Mouse (Mus musculus) thymus, adult 2 months (tissue): ENCODE results near the gene Slc27a2. TPM values are rescaled to one million over a fixed set of nuclear protein-coding genes. Genes with fewer than 3 reads are reported as not detected.
"Not testable (repeated sequence)": the region's sequence is repeated elsewhere in the genome, so short reads cannot be mapped to it uniquely, and the experiment has no call there.

Source experiments
- DNase-seq: peaks from one replicate; pipeline ENCODE4 v3.0.0; 2021
- H3K27ac ChIP-seq: fragments of 200-500 bp; 2 replicates; pipeline ENCODE4 v1.5.1; 2012; ENCODE audit warnings: low read length, control low read depth; ENCODE audit not compliant: control insufficient read depth, insufficient read depth
- H3K27me3 ChIP-seq: fragments of 200-500 bp; 2 replicates; pipeline ENCODE4 v1.6.1; 2012; ENCODE audit warnings: mild to moderate bottlenecking, low read length, moderate library complexity, mixed read lengths; ENCODE audit not compliant: control insufficient read depth, insufficient read depth
- H3K36me3 ChIP-seq: fragments of 200-500 bp; 2 replicates; pipeline ENCODE4 v1.6.1; 2012; ENCODE audit warnings: mild to moderate bottlenecking, low read length, moderate library complexity; ENCODE audit not compliant: control insufficient read depth, insufficient read depth
- H3K4me1 ChIP-seq: fragments of 200-500 bp; replicated peaks from 2 replicates; pipeline ENCODE4 v1.6.1; 2012; ENCODE audit warnings: low read length; ENCODE audit not compliant: control insufficient read depth, insufficient read depth
- H3K4me3 ChIP-seq: fragments of 200-500 bp; 2 replicates; pipeline ENCODE4 v1.5.1; 2012; ENCODE audit warnings: mild to moderate bottlenecking, low read length, control low read depth, moderate library complexity; ENCODE audit not compliant: control insufficient read depth, insufficient read depth
- CTCF ChIP-seq: fragments of 200-500 bp; IDR thresholded peaks from 2 replicates; pipeline ENCODE4 v1.5.1; 2012; ENCODE audit warnings: mild to moderate bottlenecking, control low read depth, low read length, moderate library complexity, borderline replicate concordance; ENCODE audit not compliant: control insufficient read depth, poor library complexity, insufficient read depth; ENCODE audit errors: extremely low read depth
- POLR2A ChIP-seq: fragments of 200-500 bp; IDR thresholded peaks from 2 replicates; pipeline ENCODE4 v1.6.1; 2012; ENCODE audit warnings: mild to moderate bottlenecking, low read length, control low read depth, moderate library complexity; ENCODE audit not compliant: control insufficient read depth, poor library complexity, insufficient read depth; ENCODE audit errors: extremely low read depth
- WGBS: fragments of 180-500 bp; shearing (Covaris S2); methylation state at CpG from one replicate; pipeline ENCODE4 v1.1.7; 2018; 5-methylcytosine and 5-hydroxymethylcytosine counted together
- polyA plus RNA-seq: library from polyadenylated mRNA; depleted of rRNA; stranded (reverse); fragments of >200 nt; gene quantifications from 2 replicates; pipeline ENCODE4 v1.2.3, GENCODE M21; 2012

Gene Slc27a2
- polyA plus RNA-seq, 1 experiment, result 2.4 TPM

GRCm38 (mm10) chr2:126599005-126599404, 46.8 kb downstream of the Slc27a2 start:
- TF ChIP-seq POLR2A (no peak), CTCF (no peak)
- Histone ChIP-seq H3K27me3 (no peaks in the 10 kb centered on the region), H3K27ac (no peak overlapping the region), H3K36me3 (no peaks in the 10 kb centered on the region), H3K4me3 (no peak overlapping the region), H3K4me1 (peaks cover 26% of the 10 kb centered on the region)
- 7% methylated on average over 3 of the region's 3 CpGs for WGBS
- DNase-seq, result peak; percentile 9

GRCm38 (mm10) chr2:126600533-126600932, 48.3 kb downstream of the Slc27a2 start:
- Histone ChIP-seq H3K27me3 (no peaks in the 10 kb centered on the region), H3K4me1 (peaks cover 22% of the 10 kb centered on the region), H3K36me3 (no peaks in the 10 kb centered on the region), H3K27ac (no peak overlapping the region), H3K4me3 (no peak overlapping the region)
- 93% methylated on average over 14 of the region's 14 CpGs for WGBS
- no peak for DNase-seq
- TF ChIP-seq POLR2A (no peak), CTCF (no peak)

- WGBS, result 29% methylated on average over 14 of the region's 14 CpGs
- no peak overlapping the region for H3K4me3 ChIP-seq
- H3K27ac ChIP-seq, result no peak overlapping the region
These were observed 49.9 kb downstream of the Slc27a2 start for GRCm38 (mm10) chr2:126601918-126602600.

GRCm38 (mm10) chr2:126606061-126606687, 54.0 kb downstream of the Slc27a2 start:
- Histone ChIP-seq H3K27me3 (no peaks in the 10 kb centered on the region), H3K4me1 (peaks cover 14% of the 10 kb centered on the region), H3K4me3 (no peak overlapping the region), H3K36me3 (no peaks in the 10 kb centered on the region), H3K27ac (no peak overlapping the region)
- peak; percentile 28 for DNase-seq
- WGBS, result 26% methylated on average over 15 of the region's 15 CpGs
- TF ChIP-seq POLR2A (no peak), CTCF (no peak)

More at GRCm38 (mm10) chr2:126601918-126602600, 49.9 kb downstream of the Slc27a2 start:
- H3K27me3 ChIP-seq, result no peaks in the 10 kb centered on the region
- H3K36me3 ChIP-seq, result no peaks in the 10 kb centered on the region
- DNase-seq, result no peak
- TF ChIP-seq POLR2A (no peak), CTCF (no peak)
- H3K4me1 ChIP-seq, result peaks cover 26% of the 10 kb centered on the region

- no peak for DNase-seq
- H3K27ac ChIP-seq, result no peak overlapping the region
- 73% methylated on average over 4 of the region's 4 CpGs for WGBS
- H3K27me3 ChIP-seq, result no peaks in the 10 kb centered on the region
- H3K36me3 ChIP-seq, result no peaks in the 10 kb centered on the region
- H3K4me1 ChIP-seq, result peaks cover 14% of the 10 kb centered on the region
- H3K4me3 ChIP-seq, result no peak overlapping the region
- TF ChIP-seq POLR2A (no peak), CTCF (no peak)
These were observed 54.5 kb downstream of the Slc27a2 start for GRCm38 (mm10) chr2:126606688-126607062.

GRCm38 (mm10) chr2:126607553-126608203, 55.5 kb downstream of the Slc27a2 start:
- Histone ChIP-seq H3K36me3 (no peaks in the 10 kb centered on the region), H3K4me3 (no peak overlapping the region), H3K4me1 (peaks cover 8% of the 10 kb centered on the region), H3K27ac (no peak overlapping the region), H3K27me3 (no peaks in the 10 kb centered on the region)
- no peak for DNase-seq
- 73% methylated on average over 10 of the region's 10 CpGs for WGBS
- no peak for TF ChIP-seq POLR2A
- TF ChIP-seq CTCF, result no peak

- 30% methylated on average over 12 of the region's 12 CpGs for WGBS
- H3K4me3 ChIP-seq, H3K27ac ChIP-seq, H3K27me3 ChIP-seq, DNase-seq, H3K4me1 ChIP-seq, H3K36me3 ChIP-seq: not testable (repeated sequence)
These were observed 57.4 kb downstream of the Slc27a2 start for GRCm38 (mm10) chr2:126609600-126609999.
